Mouse (Mus musculus) heart, postnatal 14 days (tissue): ENCODE data around the gene Adam1a. TPM values are rescaled to one million over a fixed set of nuclear protein-coding genes. Genes with fewer than 3 reads are reported as not detected.
"Not testable (repeated sequence)": the region's sequence is repeated elsewhere in the genome, so short reads cannot be mapped to it uniquely, and the experiment has no call there.

Source experiments
- DNase-seq, 2 experiments: peaks; one replicate each; pipeline ENCODE4 v3.0.0; 2021 to 2022
- intact Hi-C: fragments of 180-260 bp; cut with DNase I; formaldehyde crosslinking; loops from one replicate; pipeline ENCODE4 v1.15.1; 2025
- total RNA-seq, 2 experiments: library from RNA; stranded (reverse); gene quantifications; 2 replicates each; pipeline ENCODE4 v1.2.3; 2021

Gene Adam1a
- total RNA-seq, 2 experiments from 2014 or later, result 3.4 to 3.5 TPM

GRCm38 (mm10) chr5:121510009-121510408, 35.3 kb downstream of the Adam1a start:
- DNase-seq, result no peak
- intact Hi-C loops, result no loop called here

- no peak for DNase-seq
- intact Hi-C loops, result no loop called here
Measured at GRCm38 (mm10) chr5:121506846-121507245, 38.4 kb downstream of the Adam1a start.

GRCm38 (mm10) chr5:121503231-121503630, 42.1 kb downstream of the Adam1a start, which contains the start of gene Adam1b:
Adam1b (minus strand) TSS chr5:121503435.
- no peak for DNase-seq
- intact Hi-C loops, result no loop called here

GRCm38 (mm10) chr5:121501424-121501996, 43.8 kb downstream of the Adam1a start:
- DNase-seq, intact Hi-C loops: not testable (repeated sequence)

- DNase-seq, result no peak
- intact Hi-C loops, result no loop called here
Measured at GRCm38 (mm10) chr5:121500719-121501118, 44.6 kb downstream of the Adam1a start.

- DNase-seq, result no peak
- intact Hi-C loops, result no loop called here
Measured at GRCm38 (mm10) chr5:121493305-121493704, 52.0 kb downstream of the Adam1a start.

GRCm38 (mm10) chr5:121484801-121485200, 60.5 kb downstream of the Adam1a start:
- no peak for DNase-seq
- intact Hi-C loops, result no loop called here

GRCm38 (mm10) chr5:121477680-121478079, 67.6 kb downstream of the Adam1a start:
- intact Hi-C loops, result loop anchor here (1.0 to 5.0 kb wide), 2 partner anchors 27 to 35 kb away; no protein-coding TSS in a partner anchor
- DNase-seq, result peak in 1 of 2 experiments; percentile 55

- intact Hi-C loops, result loop anchor here (5.0 kb wide), 1 partner anchor 34 kb away; no protein-coding TSS in a partner anchor
Measured at GRCm38 (mm10) chr5:121476040-121476439, 69.2 kb downstream of the Adam1a start.

GRCm38 (mm10) chr5:121474610-121475009, 70.7 kb downstream of the Adam1a start:
- no peak for DNase-seq
- intact Hi-C loops, result loop anchor here (5.0 kb wide), 1 partner anchor 32 kb away; no protein-coding TSS in a partner anchor

More at GRCm38 (mm10) chr5:121476040-121476439, 69.2 kb downstream of the Adam1a start:
- no peak for DNase-seq

- intact Hi-C loops, result no loop called here
- DNase-seq, result no peak
Measured at GRCm38 (mm10) chr5:121472411-121472810, 72.9 kb downstream of the Adam1a start.

- no peak for DNase-seq
- intact Hi-C loops, result no loop called here
Measured at GRCm38 (mm10) chr5:121469566-121469965, 75.7 kb downstream of the Adam1a start.

Other genes starting within 250 kb of the Adam1a start
- gene Trafd1, start 159.8 kb downstream of the Adam1a start, total RNA-seq, result 10 to 100 TPM; 50.3 to 55.4 TPM
- 10 to 100 TPM; 20.6 to 21.5 TPM for gene Naa25, start 147.5 kb downstream of the Adam1a start, total RNA-seq
- gene Tmem116, start 93.6 kb downstream of the Adam1a start, total RNA-seq, result 1 to 10 TPM; 8.4 to 9.4 TPM
- 10 to 100 TPM; 84.7 to 93.4 TPM for gene Erp29, start 93.0 kb downstream of the Adam1a start, total RNA-seq
- not detected for gene Adam1b, start 42.0 kb downstream of the Adam1a start, total RNA-seq
- gene Gm42878, start within 50 bp of the Adam1a start, total RNA-seq, result not detected
- gene Mapkapk5, start 423 bp upstream of the Adam1a start, total RNA-seq, result 10 to 100 TPM; 60.7 to 61.7 TPM
- 100 to 1,000 TPM; 133 to 162 TPM for gene Aldh2, start 48.3 kb upstream of the Adam1a start, total RNA-seq
- 10 to 100 TPM; 39.8 to 41.0 TPM for gene Acad12, start 73.5 kb upstream of the Adam1a start, total RNA-seq
- gene Acad10, start 115.0 kb upstream of the Adam1a start, total RNA-seq, result 10 to 100 TPM; 14.0 to 15.4 TPM
- 10 to 100 TPM; 26.7 to 27.6 TPM for gene Brap, start 115.1 kb upstream of the Adam1a start, total RNA-seq
- 100 to 1,000 TPM; 155 to 169 TPM for gene Atxn2, start 165.9 kb upstream of the Adam1a start, total RNA-seq